ENCODE assay signal across 12 mouse cellular contexts in genomic region chr11:113739213-113739612, GRCm38 (mm10). TPM values are rescaled to one million over a fixed set of nuclear protein-coding genes. Genes with fewer than 3 reads are reported as not detected.
DNase-seq lines count a peak whose midpoint lies in the region; ATAC-seq and TF ChIP-seq lines count a peak whose summit lies in the region.
"Had no signal": no experiment of that assay in that cellular context is flagged by ENCODE, and none has a peak within 500 bp of the region (broad histone marks: within the 10 kb centered on the region; RNA-seq: fewer than 3 reads in every experiment).

No protein-coding gene starts in this region.

- H3K9me3 ChIP-seq in stomach, postnatal 0 days (ENCODE audit: control insufficient read depth, low read length), result no peaks in the 10 kb centered on the region
- H3K9me3 ChIP-seq: neural tube, embryonic 13.5 days had no signal

- no peaks in the 10 kb centered on the region for H3K27me3 ChIP-seq in liver, adult 2 months (ENCODE audit: control insufficient read depth, insufficient read depth, low read length)
- H3K27me3 ChIP-seq in stomach, postnatal 0 days (ENCODE audit: control insufficient read depth, insufficient read depth, low read length), result no peaks in the 10 kb centered on the region
- H3K27me3 ChIP-seq: neural tube, embryonic 13.5 days had no signal

- peaks cover 6% of the 10 kb centered on the region for H3K36me3 ChIP-seq in liver, adult 2 months (ENCODE audit: control insufficient read depth, insufficient read depth, low read length)
- H3K36me3 ChIP-seq in stomach, postnatal 0 days (ENCODE audit: control insufficient read depth, insufficient read depth, low read length), result peaks cover 7% of the 10 kb centered on the region; the same call in 1 of the 2 replicates

- TF ChIP-seq CTCF in liver, adult 2 months (IDR thresholded peaks at IDR 0.05; ENCODE audit: low read depth, low read length), result no peak
- TF ChIP-seq CTCF in stomach, postnatal 0 days (IDR thresholded peaks at IDR 0.05; ENCODE audit: low read depth), result no peak

- WGBS in liver, adult 2 months, result 30% methylated on average over 8 of the region's 8 CpGs
- 50% methylated on average over 8 of the region's 8 CpGs for WGBS in stomach, postnatal 0 days

- H3K79me2 ChIP-seq in liver, adult 2 months (ENCODE audit: control insufficient read depth, insufficient read depth, low read length), result peaks cover 61% of the 10 kb centered on the region

- peak; percentile 60 for DNase-seq in adrenal gland, adult 2 months
- no peak for DNase-seq in adrenal gland, postnatal 36 days
- peak; percentile 63 for DNase-seq in liver, adult 2 months (ENCODE audit: extremely low read depth, low read depth, low spot score)
- DNase-seq in liver, result no peak
- peak; percentile 88 for DNase-seq in kidney, postnatal 36 days
- peak; percentile 84 for DNase-seq in stomach, postnatal 0 days (ENCODE audit: low spot score)
- no peak for DNase-seq in B cell, adult 2 months
- DNase-seq: gastrocnemius, postnatal 36 days had no signal

- peak; percentile 14 for ATAC-seq in stomach, postnatal 0 days (ENCODE audit: low FRiP score, low TSS enrichment)
- ATAC-seq in megakaryocyte, adult 5-6 weeks (ENCODE audit: poor library complexity, severe bottlenecking), result no peak

- no peak overlapping the region for H3K9ac ChIP-seq in liver, adult 2 months (ENCODE audit: low read depth, low read length)
- no peak overlapping the region for H3K9ac ChIP-seq in stomach, postnatal 0 days (ENCODE audit: low read length)
- H3K9ac ChIP-seq: neural tube, embryonic 13.5 days had no signal

- peaks cover 35% of the 10 kb centered on the region for H3K4me1 ChIP-seq in liver, adult 2 months (ENCODE audit: control insufficient read depth, insufficient read depth, low read length)
- peaks cover 10% of the 10 kb centered on the region for H3K4me1 ChIP-seq in stomach, postnatal 0 days (replicated peaks; ENCODE audit: control insufficient read depth, insufficient read depth)

- TF ChIP-seq EP300 in stomach, postnatal 0 days (optimal IDR thresholded peaks at IDR 0.05), result no peak

- H3K27ac ChIP-seq in liver, adult 2 months (replicated peaks; ENCODE audit: insufficient read depth, low read depth, low read length), result 0 out of 2 replicates have a peak overlapping the region, but pooled peaks have one; percentile 16
- peak overlapping the region; percentile 56 for H3K27ac ChIP-seq in stomach, postnatal 0 days (replicated peaks)
- H3K27ac ChIP-seq: neural tube, embryonic 13.5 days had no signal

- no peak for TF ChIP-seq POLR2A in liver, adult 2 months (IDR thresholded peaks at IDR 0.05; ENCODE audit: extremely low read depth, insufficient read depth, low read length)

- H3K4me2 ChIP-seq in stomach, postnatal 0 days (replicated peaks; ENCODE audit: low read depth), result no peak overlapping the region
- H3K4me2 ChIP-seq: neural tube, embryonic 13.5 days had no signal

- H3K4me3 ChIP-seq in liver, adult 2 months (ENCODE audit: insufficient read depth, low read depth, low read length), result no peak overlapping the region
- H3K4me3 ChIP-seq in stomach, postnatal 0 days (ENCODE audit: low read depth, low read length), result no peak overlapping the region
- H3K4me3 ChIP-seq: megakaryocyte, embryonic 14.5 days; neural tube, embryonic 13.5 days had no signal

RNA-seq across cellular contexts. Expression of gene Cdc42ep4, which starts 12.5 kb away (rescaled TPM):
- 100 to 1,000 TPM in 1 of 2 experiments, 10 to 100 TPM in 1; 96.8 to 142 TPM for total RNA-seq in adrenal gland, adult 2 months (2021)
- polyA plus RNA-seq in adrenal gland, adult 2 months (2012; rRNA removed), result 155 and 228 TPM in 2 replicates
- 100 to 1,000 TPM; 128 to 136 TPM for total RNA-seq in adrenal gland, postnatal 36 days (2021)
- 25.2 and 36.7 TPM in 2 replicates for total RNA-seq in liver, adult 2 months (2014; rRNA removed)
- 32.7 and 32.9 TPM in 2 replicates for polyA plus RNA-seq in liver, adult 2 months (2012; rRNA removed)
- 28.9 and 30.6 TPM in 2 replicates for polyA plus RNA-seq in stomach, postnatal 0 days (2015; fragmentation: Nextera tagmentation; extraction: Ambion mirVana)
- 14.0 and 20.1 TPM in 2 replicates for total RNA-seq in megakaryocyte, adult 5-6 weeks (2015)
- 26.9 and 27.8 TPM in 2 replicates for total RNA-seq in megakaryocyte, adult 5-6 weeks (2017)

RNA-seq across cellular contexts. Expression of gene Cpsf4l, which starts 29.4 kb away (rescaled TPM):
- 1 to 10 TPM in 1 of 2 experiments, under 1 TPM in 1; 0.46 to 1.2 TPM for total RNA-seq in adrenal gland, adult 2 months (2021)
- 0.09 TPM in 1 of 2 replicates, not detected in the other for polyA plus RNA-seq in adrenal gland, adult 2 months (2012; rRNA removed)
- under 1 TPM; 0.23 to 0.76 TPM for total RNA-seq in adrenal gland, postnatal 36 days (2021)
- 6.0 and 9.9 TPM in 2 replicates for total RNA-seq in liver, adult 2 months (2014; rRNA removed)
- polyA plus RNA-seq in liver, adult 2 months (2012; rRNA removed), result 2.9 and 3.0 TPM in 2 replicates
- 0.16 and 0.19 TPM in 2 replicates for polyA plus RNA-seq in stomach, postnatal 0 days (2015; fragmentation: Nextera tagmentation; extraction: Ambion mirVana)
- not detected in 2 replicates for total RNA-seq in megakaryocyte, adult 5-6 weeks (2015)
- total RNA-seq in megakaryocyte, adult 5-6 weeks (2017), result not detected in 2 replicates
- total RNA-seq: common myeloid progenitor, adult 5-6 weeks; gastrocnemius, postnatal 36 days had no signal

RNA-seq across cellular contexts. Expression of gene D11Wsu47e, which starts 55.0 kb away (rescaled TPM):
- 10 to 100 TPM; 13.4 to 17.8 TPM for total RNA-seq in adrenal gland, adult 2 months (2021)
- polyA plus RNA-seq in adrenal gland, adult 2 months (2012; rRNA removed), result 3.2 and 4.0 TPM in 2 replicates
- 10 to 100 TPM; 13.4 to 18.7 TPM for total RNA-seq in adrenal gland, postnatal 36 days (2021)
- 4.1 and 5.0 TPM in 2 replicates for total RNA-seq in liver, adult 2 months (2014; rRNA removed)
- 3.3 and 4.5 TPM in 2 replicates for polyA plus RNA-seq in liver, adult 2 months (2012; rRNA removed)
- polyA plus RNA-seq in stomach, postnatal 0 days (2015; fragmentation: Nextera tagmentation; extraction: Ambion mirVana), result 8.7 and 9.7 TPM in 2 replicates
- total RNA-seq in megakaryocyte, adult 5-6 weeks (2015), result 3.2 and 5.4 TPM in 2 replicates
- 10.3 and 13.1 TPM in 2 replicates for total RNA-seq in megakaryocyte, adult 5-6 weeks (2017)

RNA-seq across cellular contexts. Expression of gene Fam104a, which starts 55.3 kb away (rescaled TPM):
- total RNA-seq in adrenal gland, adult 2 months (2021), result 10 to 100 TPM; 34.4 to 35.9 TPM
- polyA plus RNA-seq in adrenal gland, adult 2 months (2012; rRNA removed), result 52.0 and 52.3 TPM in 2 replicates
- 10 to 100 TPM; 32.0 to 39.7 TPM for total RNA-seq in adrenal gland, postnatal 36 days (2021)
- total RNA-seq in liver, adult 2 months (2014; rRNA removed), result 4.5 and 5.6 TPM in 2 replicates
- 15.2 and 16.4 TPM in 2 replicates for polyA plus RNA-seq in liver, adult 2 months (2012; rRNA removed)
- polyA plus RNA-seq in stomach, postnatal 0 days (2015; fragmentation: Nextera tagmentation; extraction: Ambion mirVana), result 34.2 and 34.3 TPM in 2 replicates
- 15.5 and 16.1 TPM in 2 replicates for total RNA-seq in megakaryocyte, adult 5-6 weeks (2015)
- total RNA-seq in megakaryocyte, adult 5-6 weeks (2017), result 11.2 and 19.6 TPM in 2 replicates

Comparison
In these comparisons a context has a peak if more than half of its experiments do, and no peak if none do; other contexts are left out.
1. DNase-seq: peak in adrenal gland, adult 2 months (single experiment), liver, adult 2 months (single experiment), kidney, postnatal 36 days (2 of 2) and stomach, postnatal 0 days (single experiment); none in adrenal gland, postnatal 36 days (0 of 2), liver (single experiment) and B cell, adult 2 months (0 of 2).